Mouse (Mus musculus) midbrain, embryonic 11.5 days (tissue): Measurements from ENCODE around the gene 4933424G06Rik. TPM values are rescaled to one million over a fixed set of nuclear protein-coding genes. Genes with fewer than 3 reads are reported as not detected.

Experiments used
- ATAC-seq: fragments of 200-750 bp; cut with Nextera tagmentation; 2 replicates; pipeline ENCODE4 v1.8.0; 2017; ENCODE audit warnings: moderate TSS enrichment, moderate library complexity; ENCODE audit not compliant: low FRiP score
- DNase-seq: peaks from one replicate; pipeline ENCODE4 v3.0.0; 2015; ENCODE audit warnings: low spot score; ENCODE audit errors: missing footprints
- H3K27ac ChIP-seq: fragments of 300-500 bp; sonication (generic); 2 replicates; pipeline ENCODE4 v1.5.1; 2014; ENCODE audit warnings: low read depth, low read length
- H3K27me3 ChIP-seq: fragments of 300-500 bp; sonication (generic); 2 replicates; pipeline ENCODE4 v1.6.1; 2014; ENCODE audit warnings: mild to moderate bottlenecking, low read length, moderate library complexity, mixed read lengths; ENCODE audit not compliant: control insufficient read depth, insufficient read depth
- H3K36me3 ChIP-seq: fragments of 300-500 bp; sonication (generic); 2 replicates; pipeline ENCODE4 v1.6.1; 2014; ENCODE audit warnings: mild to moderate bottlenecking, low read length, moderate library complexity, mixed read lengths; ENCODE audit not compliant: control insufficient read depth, insufficient read depth
- H3K4me1 ChIP-seq: fragments of 300-500 bp; sonication (generic); 2 replicates; pipeline ENCODE4 v1.6.1; 2014; ENCODE audit warnings: low read length; ENCODE audit not compliant: control insufficient read depth, insufficient read depth
- H3K4me2 ChIP-seq: fragments of 300-500 bp; sonication (generic); 2 replicates; pipeline ENCODE4 v1.6.1; 2014; ENCODE audit warnings: mild to moderate bottlenecking, moderate library complexity
- H3K4me3 ChIP-seq: fragments of 300-500 bp; sonication (generic); 2 replicates; pipeline ENCODE4 v1.5.1; 2014; ENCODE audit warnings: low read depth, low read length
- H3K9ac ChIP-seq: fragments of 300-500 bp; sonication (generic); 2 replicates; pipeline ENCODE4 v1.6.1; 2014; ENCODE audit warnings: low read length
- H3K9me3 ChIP-seq: fragments of 300-500 bp; sonication (generic); 2 replicates; pipeline ENCODE4 v1.6.1; 2016; ENCODE audit warnings: low read length; ENCODE audit not compliant: control insufficient read depth
- WGBS: fragments of 180-500 bp; shearing (Covaris S2); extraction: QIAGEN DNeasy Blood & Tissue Kit; methylation state at CpG from one replicate; pipeline ENCODE4 v1.1.7; 2014; 5-methylcytosine and 5-hydroxymethylcytosine counted together
- polyA plus RNA-seq: library from polyadenylated mRNA; unstranded; fragments of >200 nt; fragmentation: Nextera tagmentation; extraction: Ambion mirVana; gene quantifications from 2 replicates; pipeline ENCODE4 v1.2.1, GENCODE M21; 2014

Gene 4933424G06Rik
- polyA plus RNA-seq, 1 experiment from 2014 or later = 0.23 TPM

DNA sequence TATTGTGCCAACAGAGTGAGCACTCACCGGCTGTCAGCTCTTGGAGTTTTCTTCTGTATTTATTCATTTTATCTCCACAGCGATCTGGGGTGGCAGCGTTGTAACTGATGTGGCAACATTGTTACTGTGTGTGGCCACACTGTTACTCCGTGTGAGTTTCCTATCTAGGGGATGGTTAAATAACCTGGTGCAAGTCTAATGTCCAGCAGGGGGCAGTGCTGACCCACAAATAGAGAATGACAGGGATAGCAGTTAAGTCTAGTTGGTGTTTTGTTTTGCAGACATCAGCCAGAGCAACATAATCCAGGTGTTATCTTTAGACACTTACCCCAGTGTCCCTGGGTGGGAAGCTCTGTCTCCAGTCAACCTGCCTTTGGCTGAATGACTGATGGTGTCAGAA is 27.4 kb downstream of the 4933424G06Rik start:
- no peak overlapping the region for H3K9ac ChIP-seq
- peak; percentile 98 for DNase-seq
- WGBS = 17% methylated on average over 4 of the region's 4 CpGs
- no peak overlapping the region for H3K27ac ChIP-seq
- no peak overlapping the region for H3K4me3 ChIP-seq
- no peak overlapping the region for H3K4me2 ChIP-seq
- no peaks in the 10 kb centered on the region for H3K36me3 ChIP-seq
- no peaks in the 10 kb centered on the region for H3K9me3 ChIP-seq
- no peaks in the 10 kb centered on the region for H3K4me1 ChIP-seq
- ATAC-seq = no peak
- no peaks in the 10 kb centered on the region for H3K27me3 ChIP-seq

DNA sequence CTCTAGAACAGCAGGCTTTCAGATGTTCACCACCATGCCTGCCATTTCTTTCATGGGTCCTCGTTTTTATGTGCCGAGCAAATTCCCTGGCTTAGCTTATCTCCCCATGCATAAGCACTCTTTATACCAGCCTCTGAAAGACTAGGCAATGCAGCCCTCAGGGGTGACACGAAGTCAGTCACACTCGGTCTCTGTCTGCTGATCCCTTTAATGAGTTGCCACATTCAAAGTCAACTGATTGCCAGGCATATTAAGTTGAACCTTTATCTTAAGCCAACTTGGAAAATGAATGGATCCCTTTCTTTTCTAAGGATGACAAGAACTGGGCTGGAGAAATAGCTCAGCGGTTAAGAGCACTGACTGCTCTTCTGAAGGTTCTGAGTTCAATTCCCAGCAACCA is 29.3 kb downstream of the 4933424G06Rik start:
- H3K4me3 ChIP-seq = no peak overlapping the region
- H3K4me1 ChIP-seq = 0 out of 2 replicates have a peak, but pooled peaks cover under 1% of the 10 kb centered on the region
- no peak overlapping the region for H3K27ac ChIP-seq
- no peaks in the 10 kb centered on the region for H3K9me3 ChIP-seq
- no peak overlapping the region for H3K4me2 ChIP-seq
- DNase-seq = no peak
- H3K27me3 ChIP-seq = no peaks in the 10 kb centered on the region
- no peak overlapping the region for H3K9ac ChIP-seq
- H3K36me3 ChIP-seq = no peaks in the 10 kb centered on the region
- ATAC-seq = no peak
- WGBS = 75% methylated on average over 5 of the region's 5 CpGs

DNA sequence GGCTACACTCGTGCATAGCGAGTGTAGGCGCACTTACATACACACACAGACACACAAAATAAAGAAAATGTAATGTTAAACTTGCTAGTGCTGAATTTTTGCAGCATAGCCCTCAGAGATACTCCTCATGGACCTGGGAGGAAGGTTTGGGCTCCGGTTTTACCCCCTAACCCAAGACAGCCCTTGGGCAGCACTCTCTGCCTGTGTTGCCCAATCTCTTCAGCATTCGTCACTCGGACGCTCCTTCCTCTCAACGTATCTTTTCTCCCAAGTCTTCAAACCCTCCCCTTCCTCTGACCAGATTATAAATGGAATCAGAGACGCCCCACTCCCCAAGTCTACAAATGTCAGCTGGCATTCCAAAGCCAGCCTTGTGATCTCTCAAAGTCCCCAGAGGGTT is 33.1 kb downstream of the 4933424G06Rik start:
- Histone ChIP-seq H3K27me3 (no peaks in the 10 kb centered on the region), H3K4me1 (0 out of 2 replicates have a peak, but pooled peaks cover 3% of the 10 kb centered on the region), H3K36me3 (no peaks in the 10 kb centered on the region), H3K4me3 (no peak overlapping the region), H3K4me2 (no peak overlapping the region), H3K27ac (no peak overlapping the region), H3K9me3 (no peaks in the 10 kb centered on the region), H3K9ac (no peak overlapping the region)
- peak; percentile 82 for DNase-seq
- ATAC-seq = no peak
- 84% methylated on average over 9 of the region's 9 CpGs for WGBS

DNA sequence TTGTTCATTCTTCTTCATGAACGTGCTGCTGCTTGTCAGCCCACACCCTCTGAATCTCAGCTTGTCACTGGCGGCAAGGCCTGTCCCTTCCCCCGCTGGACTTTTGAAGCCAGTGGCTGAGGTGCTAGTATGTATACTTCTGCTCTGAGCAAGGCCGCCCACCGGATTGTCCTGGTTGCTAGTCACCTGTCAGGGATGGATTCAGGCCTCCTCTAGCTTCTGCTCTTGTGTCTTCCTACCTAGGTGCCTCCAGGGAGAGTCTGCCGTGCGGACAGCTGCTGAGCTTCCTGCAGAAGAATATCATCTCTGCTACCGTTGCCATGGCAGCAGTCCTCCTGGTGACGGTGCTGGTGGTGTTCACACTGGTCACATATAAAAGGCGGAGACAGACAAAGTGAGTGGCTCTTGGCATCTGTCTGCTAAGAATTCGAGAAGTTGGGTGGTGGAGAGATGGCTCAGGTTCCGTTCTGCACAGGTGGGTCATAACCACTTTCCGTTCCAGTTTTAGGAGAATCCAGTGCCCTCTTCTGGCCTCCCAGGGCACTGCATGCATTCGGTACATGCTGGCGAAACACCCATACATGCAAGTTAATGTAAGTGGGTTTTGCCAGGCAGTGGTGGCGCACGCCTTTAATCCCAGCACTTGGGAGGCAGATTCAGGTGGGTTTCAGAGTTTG is 34.5 kb downstream of the 4933424G06Rik start:
- no peak overlapping the region for H3K27ac ChIP-seq
- 0 out of 2 replicates have a peak, but pooled peaks cover 3% of the 10 kb centered on the region for H3K4me1 ChIP-seq
- WGBS = 28% methylated on average over 17 of the region's 17 CpGs
- no peak overlapping the region for H3K9ac ChIP-seq
- H3K36me3 ChIP-seq = no peaks in the 10 kb centered on the region
- H3K27me3 ChIP-seq = no peaks in the 10 kb centered on the region
- peak overlapping the region; percentile 16 for H3K4me3 ChIP-seq
- peak; percentile 78 for ATAC-seq
- peak overlapping the region; percentile 38 for H3K4me2 ChIP-seq
- DNase-seq = peak; percentile 96
- H3K9me3 ChIP-seq = no peaks in the 10 kb centered on the region

DNA sequence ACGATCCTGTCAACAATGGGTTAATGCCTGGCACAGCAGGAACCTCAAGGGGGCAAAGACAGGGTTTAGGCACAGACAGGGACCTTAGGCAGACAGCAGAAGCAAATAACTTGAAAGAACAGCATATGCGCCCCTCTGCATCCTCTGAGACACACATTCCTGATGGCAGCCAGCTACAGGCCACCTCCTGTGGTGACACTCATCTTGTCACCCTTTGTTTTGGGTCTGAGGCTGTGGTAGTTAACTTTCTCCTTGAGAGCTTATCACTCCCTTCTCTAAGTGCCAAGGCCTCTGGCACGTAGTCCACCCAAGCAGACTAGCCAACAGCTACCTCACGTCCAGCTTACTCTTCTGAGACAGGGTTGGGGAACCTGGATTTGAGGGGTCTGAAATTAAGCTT is 35.7 kb downstream of the 4933424G06Rik start:
- no peaks in the 10 kb centered on the region for H3K9me3 ChIP-seq
- ATAC-seq = no peak
- H3K9ac ChIP-seq = no peak overlapping the region
- H3K36me3 ChIP-seq = no peaks in the 10 kb centered on the region
- H3K27ac ChIP-seq = no peak overlapping the region
- 0 out of 2 replicates have a peak, but pooled peaks cover 3% of the 10 kb centered on the region for H3K4me1 ChIP-seq
- peak; percentile 62 for DNase-seq
- WGBS = 34% methylated on average over 4 of the region's 4 CpGs
- no peaks in the 10 kb centered on the region for H3K27me3 ChIP-seq
- H3K4me2 ChIP-seq = no peak overlapping the region
- no peak overlapping the region for H3K4me3 ChIP-seq

DNA sequence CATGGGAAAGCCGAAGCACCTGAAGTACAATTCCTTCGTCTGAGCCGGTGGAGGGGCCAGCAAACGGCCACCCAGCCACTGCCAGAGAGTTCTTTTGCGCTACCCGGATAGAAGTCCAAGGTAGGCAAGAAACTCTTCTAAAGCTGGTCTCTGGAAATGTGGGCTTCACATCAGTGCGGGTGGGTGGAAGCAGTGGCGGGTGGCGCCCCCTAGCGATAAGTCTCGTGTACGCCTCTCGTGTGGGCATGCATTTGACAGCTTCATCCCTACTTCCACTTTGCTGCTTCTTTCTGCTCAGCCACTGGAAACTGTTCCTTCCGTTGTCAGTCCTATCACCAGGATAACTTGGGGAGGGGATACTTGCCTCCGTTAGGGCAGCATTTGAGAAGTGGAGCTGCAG is 36.5 kb downstream of the 4933424G06Rik start:
- DNase-seq (peak; percentile 90), ATAC-seq (no peak)
- 46% methylated on average over 15 of the region's 15 CpGs for WGBS
- Histone ChIP-seq H3K27ac (no peak overlapping the region), H3K4me3 (no peak overlapping the region), H3K36me3 (no peaks in the 10 kb centered on the region), H3K27me3 (no peaks in the 10 kb centered on the region), H3K4me1 (0 out of 2 replicates have a peak, but pooled peaks cover 3% of the 10 kb centered on the region), H3K4me2 (no peak overlapping the region), H3K9me3 (no peaks in the 10 kb centered on the region), H3K9ac (no peak overlapping the region)

DNA sequence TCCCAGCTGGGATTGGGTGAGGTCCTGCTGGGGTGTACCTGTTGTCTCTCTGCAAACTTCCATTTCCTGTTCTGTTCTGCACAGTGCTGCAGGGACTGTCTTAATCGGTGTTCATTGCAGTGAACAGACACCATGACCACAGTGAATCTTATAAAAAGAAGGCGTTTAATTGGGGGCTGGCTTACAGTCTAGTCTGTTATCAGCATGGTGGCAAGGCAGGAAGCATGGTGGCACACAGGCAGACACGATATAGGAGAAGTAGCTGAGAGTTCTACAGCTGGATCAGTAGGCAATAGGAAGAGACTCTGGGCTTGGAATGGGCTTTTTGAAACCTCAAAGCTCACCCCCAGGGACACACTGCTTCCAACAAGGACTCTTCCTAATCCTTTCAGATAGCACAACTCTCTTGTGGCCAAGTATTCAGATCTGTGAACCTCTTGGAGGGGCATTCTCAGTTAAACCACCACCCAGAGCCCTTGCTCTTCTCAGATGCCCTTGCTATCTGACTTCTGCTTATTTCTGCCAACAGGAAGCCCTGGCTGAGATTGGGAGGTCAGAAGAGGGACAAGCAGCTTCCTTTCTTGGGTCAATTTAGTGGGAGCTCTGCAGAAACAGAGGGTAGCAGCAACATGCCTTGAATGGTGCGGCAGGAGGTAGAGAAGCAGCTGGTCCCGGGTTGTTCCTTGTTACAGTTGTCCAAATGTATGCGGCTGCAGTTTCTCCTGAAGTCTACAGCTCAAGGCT is 44.2 kb downstream of the 4933424G06Rik start:
- DNase-seq (peak; percentile 39), ATAC-seq (no peak)
- no peaks in the 10 kb centered on the region for H3K27me3 ChIP-seq
- no peaks in the 10 kb centered on the region for H3K36me3 ChIP-seq
- H3K9ac ChIP-seq = no peak overlapping the region
- H3K4me3 ChIP-seq = no peak overlapping the region
- 87% methylated on average over 6 of the region's 6 CpGs for WGBS
- H3K4me2 ChIP-seq = no peak overlapping the region
- H3K9me3 ChIP-seq = no peaks in the 10 kb centered on the region
- H3K4me1 ChIP-seq = no peaks in the 10 kb centered on the region
- H3K27ac ChIP-seq = no peak overlapping the region

DNA sequence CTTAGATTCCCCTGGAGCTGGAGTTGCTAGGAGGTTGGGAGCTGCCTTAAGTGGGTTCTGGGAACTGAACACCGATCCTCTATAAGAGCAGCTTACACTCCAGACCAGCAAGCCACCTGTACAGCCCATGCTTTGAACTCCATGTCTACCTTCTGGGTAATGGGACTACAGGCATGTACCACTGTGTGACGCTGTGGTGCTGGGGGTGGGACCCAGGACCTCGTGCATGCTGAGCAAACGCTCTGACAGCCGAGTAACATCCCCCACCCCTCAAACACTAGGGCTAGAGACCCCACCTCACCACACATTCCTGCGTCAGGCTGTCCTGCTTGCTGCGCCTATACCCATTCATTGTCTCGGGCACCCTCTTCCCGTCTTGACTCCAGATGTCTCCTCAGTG is 48.6 kb downstream of the 4933424G06Rik start:
- ATAC-seq (no peak), DNase-seq (no peak)
- H3K4me2 ChIP-seq = no peak overlapping the region
- no peak overlapping the region for H3K4me3 ChIP-seq
- H3K4me1 ChIP-seq = no peaks in the 10 kb centered on the region
- H3K27ac ChIP-seq = no peak overlapping the region
- WGBS = 94% methylated on average over 9 of the region's 9 CpGs
- H3K36me3 ChIP-seq = no peaks in the 10 kb centered on the region
- H3K9me3 ChIP-seq = no peaks in the 10 kb centered on the region
- H3K27me3 ChIP-seq = no peaks in the 10 kb centered on the region
- H3K9ac ChIP-seq = no peak overlapping the region

DNA sequence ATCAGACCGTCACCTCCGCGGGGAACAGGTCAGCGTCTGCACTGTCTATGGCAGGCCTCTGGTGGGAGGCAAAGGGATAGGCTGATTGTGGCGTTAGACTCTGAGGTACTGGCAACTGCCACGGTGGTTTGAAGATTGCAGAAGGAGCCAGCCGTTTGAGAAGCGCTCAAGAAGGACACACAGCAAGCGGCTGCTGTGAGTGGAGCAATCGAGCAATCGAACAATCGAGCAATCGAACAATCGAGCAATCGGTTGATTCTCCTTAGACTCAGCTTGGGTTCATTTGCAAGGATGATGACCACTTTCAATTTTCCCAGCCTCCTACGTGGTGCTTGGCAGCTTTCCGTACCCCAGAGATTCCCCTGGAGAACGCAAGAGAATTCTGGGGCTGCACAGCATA is 49.1 kb downstream of the 4933424G06Rik start:
- Histone ChIP-seq H3K27ac (no peak overlapping the region), H3K4me3 (no peak overlapping the region), H3K4me1 (no peaks in the 10 kb centered on the region), H3K36me3 (no peaks in the 10 kb centered on the region), H3K9me3 (no peaks in the 10 kb centered on the region), H3K27me3 (no peaks in the 10 kb centered on the region), H3K4me2 (no peak overlapping the region), H3K9ac (no peak overlapping the region)
- no peak for DNase-seq
- ATAC-seq = no peak
- 88% methylated on average over 18 of the region's 18 CpGs for WGBS
